Mouse (Mus musculus): ENCODE measurements around the gene Dennd4b.

- TF ChIP-seq CTCF (IDR thresholded peaks at IDR 0.05) (no peak), EP300 (IDR thresholded peaks at IDR 0.05) (no peak)
Measured at GRCm38 (mm10) chr3:90250791-90251190, 14.2 kb upstream of the Dennd4b start.

All from lung, postnatal 0 days (tissue).